Comparison of ENCODE assay signal across 9 mouse cellular contexts in the genomic region with DNA sequence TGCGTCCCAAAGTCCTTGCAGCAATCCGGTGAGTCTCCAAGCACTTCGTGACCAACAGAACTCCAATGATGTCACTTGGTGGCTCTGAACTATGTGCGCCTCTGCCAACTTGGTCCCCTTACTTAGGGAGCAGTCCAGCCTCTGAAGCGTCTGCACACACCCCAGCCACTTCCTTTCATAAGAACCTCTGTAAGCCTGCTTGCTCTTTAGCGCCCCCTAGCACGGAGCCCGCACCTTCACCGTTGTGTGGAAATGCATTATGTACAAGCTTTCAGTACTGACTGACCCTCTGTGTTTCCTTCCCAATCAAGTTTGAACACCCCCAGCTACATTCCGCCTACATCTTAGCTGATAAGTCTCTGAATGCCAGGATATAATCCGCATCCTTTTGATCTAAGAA.
DNase-seq lines count a peak whose midpoint lies in the region; ATAC-seq lines count a peak whose summit lies in the region.
"Had no signal": no experiment of that assay in that cellular context is flagged by ENCODE, and none has a peak within 500 bp of the region (broad histone marks: within the 10 kb centered on the region; RNA-seq: fewer than 3 reads in every experiment).

No protein-coding gene starts in this region.

- H3K27me3 ChIP-seq in liver, embryonic 11.5 days (replicated peaks; ENCODE audit: control insufficient read depth, insufficient read depth, low read length), result no peaks in the 10 kb centered on the region
- H3K27me3 ChIP-seq in stomach, embryonic 15.5 days (replicated peaks), result no peaks in the 10 kb centered on the region
- H3K27me3 ChIP-seq: limb, embryonic 13.5 days had no signal

- 0 out of 2 replicates have a peak, but pooled peaks have one; percentile 34 for ATAC-seq in liver, embryonic 11.5 days (replicated peaks; ENCODE audit: low FRiP score)
- 0 out of 2 replicates have a peak, but pooled peaks have one; percentile 10 for ATAC-seq in stomach, embryonic 15.5 days (ENCODE audit: insufficient read depth, low FRiP score, low read depth)

- WGBS in liver, embryonic 11.5 days, result 57% methylated on average over 11 of the region's 11 CpGs
- 67% methylated on average over 11 of the region's 11 CpGs for WGBS in stomach, embryonic 15.5 days

- no peak overlapping the region for H3K4me2 ChIP-seq in liver, embryonic 11.5 days
- no peak overlapping the region for H3K4me2 ChIP-seq in stomach, embryonic 15.5 days
- H3K4me2 ChIP-seq: limb, embryonic 13.5 days had no signal

- no peaks in the 10 kb centered on the region for H3K9me3 ChIP-seq in liver, embryonic 11.5 days (ENCODE audit: control insufficient read depth, low read length)
- H3K9me3 ChIP-seq in stomach, embryonic 15.5 days, result no peaks in the 10 kb centered on the region
- H3K9me3 ChIP-seq: limb, embryonic 13.5 days had no signal

- 0 out of 2 replicates have a peak, but pooled peaks cover 2% of the 10 kb centered on the region for H3K4me1 ChIP-seq in liver, embryonic 11.5 days (replicated peaks; ENCODE audit: control insufficient read depth, insufficient read depth, low read length)
- H3K4me1 ChIP-seq in stomach, embryonic 15.5 days, result 0 out of 2 replicates have a peak, but pooled peaks cover 3% of the 10 kb centered on the region

- H3K9ac ChIP-seq in liver, embryonic 11.5 days (ENCODE audit: low read depth, low read length), result no peak overlapping the region
- no peak overlapping the region for H3K9ac ChIP-seq in stomach, embryonic 15.5 days
- H3K9ac ChIP-seq: limb, embryonic 13.5 days had no signal

- no peak overlapping the region for H3K27ac ChIP-seq in liver, embryonic 11.5 days (ENCODE audit: low read depth, low read length)
- H3K27ac ChIP-seq in stomach, embryonic 15.5 days, result no peak overlapping the region
- H3K27ac ChIP-seq: limb, embryonic 13.5 days had no signal

- H3K4me3 ChIP-seq in liver, embryonic 11.5 days (ENCODE audit: low read depth, low read length), result no peak overlapping the region
- no peak overlapping the region for H3K4me3 ChIP-seq in stomach, embryonic 15.5 days (replicated peaks)
- H3K4me3 ChIP-seq: limb, embryonic 13.5 days had no signal

- peak; percentile 49 for DNase-seq in gastrocnemius, postnatal 10 days
- no peak for DNase-seq in gastrocnemius, adult 8-10 months (ENCODE audit: low spot score in 2 of 2)
- DNase-seq in CD4-positive, CD25-positive, alpha-beta regulatory T cell, adult 2 months (ENCODE audit: low read depth, low spot score), result peak; percentile 62
- peak; percentile 12 for DNase-seq in c-Kit-negative CD71-positive TER-119-positive erythroid progenitor cells, embryonic 14.5 days (ENCODE audit: low read depth, low spot score)
- peak; percentile 57 for DNase-seq in liver, embryonic 11.5 days (ENCODE audit: low spot score)
- no peak for DNase-seq in layer of hippocampus, postnatal 10 days (ENCODE audit: low spot score in 2 of 2)
- DNase-seq in cerebellum, postnatal 36 days, result no peak

- peaks cover 6% of the 10 kb centered on the region; the same call in 1 of the 2 replicates for H3K36me3 ChIP-seq in liver, embryonic 11.5 days (ENCODE audit: control insufficient read depth, insufficient read depth, low read length)
- peaks cover 11% of the 10 kb centered on the region; the same call in 1 of the 2 replicates for H3K36me3 ChIP-seq in stomach, embryonic 15.5 days

Comparison
In these comparisons a context has a peak if more than half of its experiments do, and no peak if none do; other contexts are left out.
1. DNase-seq: peak in gastrocnemius, postnatal 10 days (single experiment), CD4-positive, CD25-positive, alpha-beta regulatory T cell, adult 2 months (single experiment), c-Kit-negative CD71-positive TER-119-positive erythroid progenitor cells, embryonic 14.5 days (single experiment) and liver, embryonic 11.5 days (single experiment); none in gastrocnemius, adult 8-10 months (0 of 2), layer of hippocampus, postnatal 10 days (0 of 2) and cerebellum, postnatal 36 days (0 of 2).